Mouse (Mus musculus) activated CD4-positive, CD25-positive, alpha-beta regulatory T cell, adult 4 months (primary cell): ENCODE measurements around the gene Akt1. TPM values are rescaled to one million over a fixed set of nuclear protein-coding genes. Genes with fewer than 3 reads are reported as not detected.
A peak's percentile ranks its signal among the peaks of the same experiment; 100 is the strongest.

Experiments
- ATAC-seq: one replicate; pipeline ENCODE4 v1.8.0; 2017
- polyA plus RNA-seq, 2 experiments: library from polyadenylated mRNA; unstranded; fragments of 100-300 nt; shearing (Covaris generic); gene quantifications; one replicate each; pipeline ENCODE4 v1.2.1; 2017

Gene Akt1
- 10 to 100 TPM; 17.3 to 23.5 TPM for polyA plus RNA-seq

DNA sequence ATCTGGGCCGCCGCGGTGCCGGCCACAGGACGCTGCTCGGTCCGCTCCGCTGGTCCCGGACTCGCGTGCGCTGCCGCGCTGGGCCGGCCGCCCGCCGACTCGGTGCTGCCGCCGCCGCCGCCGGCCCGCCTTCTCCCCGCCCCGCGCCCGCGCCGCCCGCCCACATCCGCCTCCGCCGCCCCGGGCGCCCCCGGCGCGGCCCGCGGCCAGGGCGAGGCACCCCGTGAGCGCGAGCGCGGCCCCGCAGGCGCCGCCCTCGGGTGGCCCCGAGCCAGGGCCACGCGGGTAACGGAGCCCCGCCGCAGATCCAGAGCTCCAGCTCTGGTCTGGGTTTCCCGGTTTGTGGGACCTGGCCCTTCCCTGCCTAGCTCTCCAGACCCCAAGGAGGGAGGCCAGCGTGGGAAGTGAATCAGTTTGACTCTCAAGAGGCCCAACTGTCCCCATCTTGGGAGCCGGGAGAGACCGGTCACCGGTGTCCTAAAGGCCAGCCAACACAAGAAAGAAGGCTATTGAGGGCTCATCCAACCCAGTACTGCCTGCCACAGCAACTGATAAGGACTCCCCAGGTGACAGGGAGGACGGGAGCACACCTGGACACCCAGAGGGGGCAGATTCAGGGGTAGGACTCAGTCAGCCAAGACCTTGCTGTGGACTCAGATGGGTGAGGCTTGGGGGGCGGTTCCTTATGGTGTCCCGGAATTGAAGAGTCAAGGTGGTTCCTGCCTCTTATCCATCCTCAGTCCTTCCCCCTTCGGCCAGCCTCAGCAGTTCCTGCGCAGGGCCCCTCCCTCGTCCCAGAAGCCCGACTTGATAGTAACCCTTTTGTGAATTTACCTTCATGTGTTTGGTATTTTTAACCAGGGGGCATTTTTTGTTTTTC lies at the start of gene Akt1:
Gene Akt1, minus strand, starts transcription at position 753 of the 880 bp plus-strand sequence.
- ATAC-seq, result peak; percentile 41

GRCm38 (mm10) chr12:112724077-112724805 lies 49.6 kb upstream of the Akt1 start:
- peak; percentile 73 for ATAC-seq

DNA sequence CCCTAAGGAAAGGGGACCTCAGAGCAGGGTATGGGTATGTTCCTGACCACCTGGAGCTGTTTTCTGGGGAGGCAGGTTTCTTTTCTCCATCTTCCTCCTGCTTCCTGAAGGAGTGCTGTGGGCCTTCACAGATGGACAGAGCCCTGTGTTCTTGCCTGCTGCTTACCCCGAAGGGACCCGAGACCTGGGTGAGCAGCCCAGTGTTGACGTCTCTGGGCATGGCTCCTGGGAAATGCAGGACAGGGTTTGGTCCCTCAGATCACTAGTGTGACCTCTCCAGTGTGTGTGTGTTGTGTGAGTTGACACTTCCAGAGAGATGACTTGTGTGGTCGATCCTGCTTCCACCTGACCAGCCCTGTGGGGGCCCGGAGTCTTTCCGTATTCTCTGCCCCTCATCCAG lies 48.8 kb upstream of the Akt1 start:
- no peak for ATAC-seq

GRCm38 (mm10) chr12:112723028-112723330 lies 48.3 kb upstream of the Akt1 start:
- ATAC-seq, result no peak

- ATAC-seq, result peak; percentile 15
Observed at GRCm38 (mm10) chr12:112722240-112723027, 47.8 kb upstream of the Akt1 start.

DNA sequence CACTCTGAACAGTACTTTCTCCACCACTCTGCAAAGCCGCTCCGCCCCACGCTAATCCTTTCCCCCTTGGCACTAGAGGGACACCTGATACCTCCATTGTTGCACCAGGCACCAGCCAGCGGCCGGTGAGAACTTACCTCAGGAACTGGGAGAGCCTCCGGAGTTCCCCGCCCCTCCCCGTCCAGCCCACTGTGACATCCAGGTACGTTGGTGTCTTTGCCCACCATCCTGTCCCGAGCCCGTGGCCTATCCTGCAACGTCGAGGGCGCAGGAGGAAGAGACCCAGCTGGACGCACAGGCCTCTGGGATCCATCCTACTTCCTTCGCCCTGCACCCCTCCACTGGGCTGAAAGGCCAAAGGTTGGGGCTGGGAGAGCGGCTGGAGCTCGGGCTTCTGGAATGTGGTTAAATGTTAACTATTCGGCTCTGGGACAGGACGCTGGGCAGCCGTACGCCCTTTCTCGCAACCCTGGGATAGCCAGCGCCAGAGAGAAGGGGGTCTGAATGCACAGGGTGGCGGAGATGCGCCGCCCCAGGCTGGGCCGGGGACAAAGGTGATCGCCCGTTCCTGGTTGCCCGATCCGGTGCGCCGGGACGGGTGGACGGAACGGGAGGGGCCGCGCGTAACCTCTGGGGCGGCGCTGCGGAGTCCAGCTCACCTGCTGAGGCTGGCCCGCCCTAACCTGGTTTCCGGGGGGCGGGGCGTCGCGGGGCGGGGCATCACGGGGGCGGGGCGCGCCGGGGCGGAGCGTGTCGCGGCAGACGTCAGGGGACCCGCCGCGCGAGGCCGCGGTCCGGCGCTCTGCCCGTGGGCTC lies 46.9 kb upstream of the Akt1 start:
- ATAC-seq, result peak; percentile 33

GRCm38 (mm10) chr12:112720890-112721423 lies 46.3 kb upstream of the Akt1 start:
- ATAC-seq, result no peak

DNA sequence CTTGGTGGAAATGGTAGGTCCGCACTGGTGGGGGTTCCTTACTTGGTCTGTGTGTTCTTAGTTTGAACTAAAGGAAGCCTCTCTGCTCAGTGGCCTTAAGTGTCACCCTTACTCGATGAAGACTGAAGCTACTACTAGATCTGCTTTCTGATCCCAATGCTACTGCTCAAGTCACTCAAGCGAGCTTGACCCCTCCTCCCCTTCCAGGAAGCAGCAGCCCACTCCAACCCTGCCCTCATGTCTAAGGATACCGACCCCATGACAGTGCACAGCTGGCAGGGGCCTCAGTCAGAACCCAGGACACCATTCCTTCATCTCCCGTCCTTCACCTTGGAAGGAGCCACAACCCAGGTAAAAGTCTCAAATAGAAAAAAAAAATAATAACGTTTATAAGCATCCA lies 45.5 kb upstream of the Akt1 start, which contains the start of gene Cep170b:
Gene Cep170b, plus strand, starts transcription at position 240 of the 400 bp plus-strand sequence.
- ATAC-seq, result no peak

GRCm38 (mm10) chr12:112718995-112719394 lies 44.3 kb upstream of the Akt1 start:
- ATAC-seq, result no peak

DNA sequence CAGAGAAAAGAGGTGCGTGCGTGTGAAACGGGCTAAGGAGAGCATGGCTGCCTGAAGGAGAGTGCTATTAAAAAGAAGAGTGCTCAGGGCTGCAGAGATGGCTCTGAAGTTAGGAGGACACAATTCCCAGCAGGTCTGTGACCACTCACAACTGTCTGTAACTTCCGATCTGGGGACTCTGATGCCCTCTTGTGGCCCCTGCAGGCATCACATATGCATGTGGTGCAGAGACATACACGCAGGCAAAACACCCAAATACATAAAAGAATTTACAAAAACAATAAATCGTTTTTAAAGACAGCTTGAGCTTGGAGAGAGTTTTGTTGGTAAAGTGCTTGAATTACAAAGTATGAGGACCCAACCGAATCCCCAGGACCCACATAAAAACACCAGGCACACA lies 42.5 kb upstream of the Akt1 start:
- ATAC-seq, result peak; percentile 30

DNA sequence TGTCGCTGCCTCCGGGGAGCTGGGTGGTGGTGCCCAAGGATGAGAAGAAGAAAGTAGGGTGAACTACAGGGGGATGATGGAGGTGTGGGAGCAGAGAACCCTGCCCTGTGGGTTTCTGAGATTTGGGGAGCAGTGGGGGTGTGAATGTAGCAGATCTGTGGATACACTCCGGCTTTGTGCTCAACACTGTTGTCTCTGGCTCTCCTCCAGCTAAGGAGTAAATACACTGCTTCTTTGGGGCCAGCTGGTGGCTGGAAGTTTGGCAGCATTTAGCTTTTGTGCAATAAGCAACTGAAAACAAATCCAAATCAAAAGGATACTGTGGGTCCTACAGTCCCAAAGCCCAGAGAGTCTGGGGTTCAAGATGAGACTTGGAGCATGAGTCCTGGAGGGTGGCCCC lies 39.3 kb upstream of the Akt1 start:
- ATAC-seq, result no peak

DNA sequence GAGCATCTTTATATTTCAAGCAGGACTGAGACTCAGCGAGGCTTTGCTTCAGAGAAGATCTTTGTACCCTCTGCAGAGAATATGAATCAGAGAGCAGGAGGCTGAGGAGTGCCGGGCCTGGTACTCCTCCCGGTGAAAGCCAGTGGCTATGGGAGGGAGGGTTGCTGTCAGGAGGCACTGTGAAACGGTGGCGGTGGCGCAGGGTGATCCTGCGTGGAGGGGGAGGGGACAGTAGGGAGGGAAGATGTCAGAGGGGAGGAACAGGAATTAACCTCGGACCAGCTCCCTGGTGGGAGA lies 32.8 kb upstream of the Akt1 start:
- no peak for ATAC-seq

DNA sequence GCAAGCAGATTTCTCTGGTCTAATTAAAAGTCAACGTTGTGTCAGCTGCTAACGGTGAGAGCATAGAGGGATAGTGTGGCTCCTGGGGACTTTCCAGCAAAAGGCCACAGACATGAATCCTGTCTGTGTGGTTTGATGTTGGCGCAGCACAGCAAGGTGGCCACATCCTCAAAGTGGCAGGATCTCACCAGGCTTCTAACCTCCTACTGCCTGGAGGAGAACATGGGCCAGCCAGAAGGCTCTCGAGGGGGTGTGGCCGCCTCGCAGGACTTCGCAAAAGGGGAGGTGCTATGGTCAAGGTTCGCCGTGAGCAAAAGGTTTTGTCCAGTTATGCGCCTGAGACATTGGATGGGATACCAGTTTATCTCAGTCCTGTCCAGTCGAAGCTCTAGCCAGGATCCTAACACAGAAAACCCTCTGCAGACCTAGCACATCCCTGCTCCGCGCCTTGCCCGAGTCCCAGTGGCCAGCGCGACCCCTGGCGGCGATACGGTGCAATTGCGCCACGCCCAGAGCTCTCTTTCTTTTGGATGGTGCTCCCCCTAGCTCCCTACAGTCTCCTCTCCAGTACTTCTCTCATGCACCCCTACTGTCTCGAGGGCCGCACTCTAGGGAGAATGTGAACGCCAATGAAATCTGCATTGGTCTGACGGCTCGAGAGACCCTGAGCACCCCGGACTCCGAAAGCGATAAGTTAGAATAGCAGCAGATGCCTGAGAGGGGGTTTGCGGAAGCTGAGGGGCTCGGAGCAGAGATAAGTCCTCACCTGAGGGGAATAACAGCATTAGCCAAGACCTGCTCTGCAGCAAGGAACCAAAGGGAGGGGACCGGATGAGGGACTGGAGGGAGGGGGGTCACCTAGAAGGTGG lies 32.3 kb upstream of the Akt1 start:
- peak; percentile 78 for ATAC-seq

DNA sequence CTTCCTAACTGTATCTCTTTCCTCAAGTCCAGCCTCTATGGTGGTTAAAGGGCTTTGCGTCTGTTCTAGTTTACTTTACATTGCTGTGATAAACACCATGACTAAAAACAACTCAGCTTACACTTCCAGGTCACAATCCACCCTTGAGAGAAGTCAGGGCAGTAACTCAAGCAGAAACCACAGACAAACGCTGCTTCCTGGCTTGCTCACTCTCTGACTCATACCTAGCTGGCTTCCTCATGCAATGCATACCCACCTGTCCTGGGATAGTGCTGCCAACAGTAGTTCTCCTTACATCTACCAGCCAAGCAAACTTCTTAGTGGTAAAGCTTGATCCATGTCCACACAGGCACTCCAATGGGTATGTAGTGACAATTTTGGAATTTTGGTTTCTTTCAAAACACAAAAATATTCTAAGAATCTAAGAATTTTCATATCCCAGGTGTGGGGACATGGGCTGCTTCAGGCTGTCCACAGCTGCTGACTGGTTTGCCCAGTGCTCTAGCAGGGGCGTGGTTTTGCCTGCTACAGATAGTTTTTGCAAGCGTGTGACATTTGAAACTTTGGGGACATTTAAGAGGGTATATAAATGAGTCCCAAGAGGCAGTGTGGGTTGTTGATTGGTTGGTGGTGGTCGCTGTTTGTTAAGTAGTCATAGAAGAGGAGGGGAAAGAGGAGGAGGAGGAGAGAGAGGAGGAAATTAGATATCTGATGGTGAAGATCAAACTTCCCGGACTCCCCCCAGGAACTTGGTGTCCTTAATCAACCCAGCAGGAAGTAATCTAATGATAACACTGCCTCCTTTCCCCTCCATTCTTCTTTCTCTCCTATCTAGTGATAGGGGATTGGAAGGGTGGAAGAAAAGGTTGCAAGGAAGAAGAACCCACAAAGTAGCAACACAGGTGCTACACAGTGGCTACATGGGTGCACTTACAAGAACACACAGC lies 28.0 kb upstream of the Akt1 start:
- ATAC-seq, result peak; percentile 57

- no peak for ATAC-seq
Observed at GRCm38 (mm10) chr12:112700522-112700921, 25.8 kb upstream of the Akt1 start.

DNA sequence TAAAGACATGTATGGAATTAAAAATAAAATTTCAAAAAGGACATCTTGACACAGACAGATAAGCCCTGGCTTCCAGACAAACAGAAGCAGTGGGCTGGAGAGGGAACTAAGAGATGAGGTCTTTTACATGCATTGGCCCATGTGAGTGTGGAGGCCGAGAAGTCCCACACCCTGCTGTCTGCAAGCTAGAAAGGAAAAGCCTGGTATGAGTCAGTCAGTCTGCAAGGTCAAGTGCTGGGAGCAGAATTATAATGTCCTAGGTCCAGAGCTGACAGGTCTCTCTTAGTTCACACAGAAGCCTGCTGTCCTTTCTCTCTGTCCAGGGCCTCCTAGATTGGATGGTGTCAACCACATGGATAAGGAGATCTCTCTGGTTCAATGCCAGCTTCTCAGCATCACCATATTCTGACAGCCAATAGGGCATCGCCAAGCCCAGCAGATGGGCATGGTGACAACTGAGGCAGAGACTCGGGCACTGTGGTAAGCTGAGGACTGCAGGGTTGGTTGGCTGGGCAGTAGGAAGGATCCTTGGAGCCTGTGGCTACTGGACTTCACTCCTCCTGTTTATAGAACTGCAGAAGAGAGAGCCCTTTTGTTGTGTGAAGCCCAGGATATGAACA lies 22.2 kb upstream of the Akt1 start:
- no peak for ATAC-seq

- ATAC-seq, result peak; percentile 26
Observed at GRCm38 (mm10) chr12:112694127-112694475, 19.4 kb upstream of the Akt1 start.

- peak; percentile 76 for ATAC-seq
Observed at GRCm38 (mm10) chr12:112693185-112694126, 18.8 kb upstream of the Akt1 start.
